Mouse (Mus musculus): ENCODE measurements around the gene Muc4. TPM values are rescaled to one million over a fixed set of nuclear protein-coding genes. Genes with fewer than 3 reads are reported as not detected.

Muc4 gene
- polyA plus RNA-seq, 1 experiment from 2014 or later = 0.17 TPM

DNA sequence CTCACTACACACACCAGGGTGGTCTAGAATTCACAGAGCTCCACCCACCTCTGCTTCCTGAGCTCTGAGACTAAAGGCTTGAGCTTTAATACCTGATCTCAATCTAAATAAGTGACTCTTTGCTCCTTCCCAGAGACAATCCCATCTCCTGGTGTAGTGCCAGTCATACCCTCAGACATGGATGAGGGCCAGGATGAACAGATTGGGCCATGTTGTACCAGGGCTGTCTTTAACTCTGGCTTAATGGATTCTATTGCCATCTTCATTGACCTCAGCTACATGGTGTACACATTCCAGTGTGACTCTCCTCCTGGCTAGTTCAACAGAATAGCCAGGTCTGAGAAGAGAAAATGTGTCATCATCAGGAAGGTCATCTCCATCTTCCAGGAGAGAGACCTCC, 9.2 kb upstream of the Muc4 start:
- ATAC-seq (ENCODE audit: insufficient number of reproducible peaks, low FRiP score) = no peak
- H3K27me3 ChIP-seq (replicated peaks) = no peaks in the 10 kb centered on the region
- no peak overlapping the region for H3K27ac ChIP-seq (ENCODE audit: poor library complexity, severe bottlenecking)
- H3K4me2 ChIP-seq = no peak overlapping the region
- H3K9ac ChIP-seq = no peak overlapping the region
- H3K9me3 ChIP-seq (replicated peaks) = no peaks in the 10 kb centered on the region
- no peaks in the 10 kb centered on the region for H3K36me3 ChIP-seq
- no peaks in the 10 kb centered on the region for H3K4me1 ChIP-seq (replicated peaks)
- no peak overlapping the region for H3K4me3 ChIP-seq

DNA sequence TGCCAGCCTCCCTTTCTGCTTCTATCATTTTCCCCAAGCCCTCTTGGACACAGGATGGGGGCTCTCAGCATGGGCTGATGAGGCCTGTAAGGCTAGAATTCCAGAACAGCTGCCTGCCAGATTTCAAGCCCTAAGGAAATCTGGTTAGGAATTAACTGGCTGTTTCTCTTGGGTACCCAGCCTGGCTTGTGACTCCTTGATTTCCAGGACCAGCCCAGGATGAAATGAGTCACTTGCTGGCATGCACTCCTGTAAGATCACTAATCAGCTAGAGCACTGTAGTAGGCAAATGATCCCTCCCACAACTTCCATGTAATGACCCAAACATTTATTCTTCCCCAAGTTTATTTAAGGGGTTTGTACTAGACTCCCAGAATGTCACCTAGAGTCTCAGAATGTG, 7.4 kb upstream of the Muc4 start:
- Histone ChIP-seq H3K27me3 (replicated peaks) (no peaks in the 10 kb centered on the region), H3K4me2 (no peak overlapping the region), H3K4me1 (replicated peaks) (no peaks in the 10 kb centered on the region), H3K9ac (no peak overlapping the region), H3K9me3 (replicated peaks) (peaks cover under 1% of the 10 kb centered on the region; the same call in 1 of the 2 replicates), H3K4me3 (no peak overlapping the region), H3K36me3 (no peaks in the 10 kb centered on the region), H3K27ac (ENCODE audit: poor library complexity, severe bottlenecking) (no peak overlapping the region)
- no peak for ATAC-seq (ENCODE audit: insufficient number of reproducible peaks, low FRiP score)

DNA sequence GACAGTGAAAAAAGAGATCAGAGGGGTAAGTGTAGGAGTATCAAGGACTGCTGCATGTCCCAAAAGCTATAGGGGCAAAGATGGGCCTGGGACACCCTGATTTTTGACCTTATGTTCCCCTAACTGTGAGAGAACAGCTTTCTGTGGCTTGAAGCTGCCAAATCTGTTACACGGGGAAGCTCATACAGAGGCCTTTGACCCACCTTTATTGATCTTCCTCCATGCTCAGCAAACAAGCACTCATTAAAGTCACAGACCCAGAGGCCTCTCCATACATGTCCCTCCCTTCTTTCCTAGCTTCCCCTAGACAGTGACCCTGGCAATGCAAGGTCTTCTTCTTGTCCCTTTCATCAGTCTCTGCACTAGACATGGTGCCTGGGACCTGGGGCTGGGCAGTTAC, 7.0 kb upstream of the Muc4 start:
- H3K4me3 ChIP-seq = no peak overlapping the region
- no peaks in the 10 kb centered on the region for H3K27me3 ChIP-seq (replicated peaks)
- no peak overlapping the region for H3K4me2 ChIP-seq
- WGBS = 79% methylated on average over 1 of the region's 1 CpGs
- peaks cover 5% of the 10 kb centered on the region; the same call in 1 of the 2 replicates for H3K9me3 ChIP-seq (replicated peaks)
- H3K36me3 ChIP-seq = no peaks in the 10 kb centered on the region
- no peak overlapping the region for H3K9ac ChIP-seq
- H3K4me1 ChIP-seq (replicated peaks) = no peaks in the 10 kb centered on the region
- no peak for ATAC-seq (ENCODE audit: insufficient number of reproducible peaks, low FRiP score)
- no peak overlapping the region for H3K27ac ChIP-seq (ENCODE audit: poor library complexity, severe bottlenecking)

GRCm38 (mm10) chr16:32733213-32733612, 2.5 kb upstream of the Muc4 start:
- Histone ChIP-seq H3K9ac (no peak overlapping the region), H3K27me3 (replicated peaks) (no peaks in the 10 kb centered on the region), H3K36me3 (no peaks in the 10 kb centered on the region), H3K27ac (ENCODE audit: poor library complexity, severe bottlenecking) (no peak overlapping the region), H3K9me3 (replicated peaks) (peaks cover 5% of the 10 kb centered on the region; the same call in 1 of the 2 replicates), H3K4me1 (replicated peaks) (no peaks in the 10 kb centered on the region), H3K4me3 (no peak overlapping the region), H3K4me2 (no peak overlapping the region)
- ATAC-seq (ENCODE audit: insufficient number of reproducible peaks, low FRiP score) = no peak
- 74% methylated on average over 3 of the region's 3 CpGs for WGBS

GRCm38 (mm10) chr16:32736022-32736421, 336 bp downstream of the Muc4 start:
- Histone ChIP-seq H3K36me3 (no peaks in the 10 kb centered on the region), H3K9me3 (replicated peaks) (peaks cover 5% of the 10 kb centered on the region; the same call in 1 of the 2 replicates), H3K27ac (ENCODE audit: poor library complexity, severe bottlenecking) (no peak overlapping the region), H3K27me3 (replicated peaks) (no peaks in the 10 kb centered on the region), H3K9ac (no peak overlapping the region), H3K4me3 (no peak overlapping the region), H3K4me2 (no peak overlapping the region), H3K4me1 (replicated peaks) (no peaks in the 10 kb centered on the region)
- 48% methylated on average over 3 of the region's 3 CpGs for WGBS
- no peak for ATAC-seq (ENCODE audit: insufficient number of reproducible peaks, low FRiP score)

- Histone ChIP-seq H3K9ac (no peak overlapping the region), H3K4me1 (replicated peaks) (no peaks in the 10 kb centered on the region), H3K27me3 (replicated peaks) (no peaks in the 10 kb centered on the region), H3K4me2 (no peak overlapping the region), H3K9me3 (replicated peaks) (no peaks in the 10 kb centered on the region), H3K4me3 (no peak overlapping the region), H3K27ac (ENCODE audit: poor library complexity, severe bottlenecking) (no peak overlapping the region), H3K36me3 (no peaks in the 10 kb centered on the region)
- no peak for ATAC-seq (ENCODE audit: insufficient number of reproducible peaks, low FRiP score)
- WGBS = 76% methylated on average over 8 of the region's 8 CpGs
Measured at GRCm38 (mm10) chr16:32740003-32740663, 4.4 kb downstream of the Muc4 start.

- Histone ChIP-seq H3K4me1 (replicated peaks) (no peaks in the 10 kb centered on the region), H3K9me3 (replicated peaks) (no peaks in the 10 kb centered on the region), H3K27me3 (replicated peaks) (no peaks in the 10 kb centered on the region), H3K36me3 (no peaks in the 10 kb centered on the region), H3K9ac (no peak overlapping the region), H3K27ac (ENCODE audit: poor library complexity, severe bottlenecking) (no peak overlapping the region), H3K4me2 (no peak overlapping the region), H3K4me3 (no peak overlapping the region)
- 81% methylated on average over 9 of the region's 9 CpGs for WGBS
- ATAC-seq (ENCODE audit: insufficient number of reproducible peaks, low FRiP score) = no peak
Measured at GRCm38 (mm10) chr16:32741366-32741765, 5.7 kb downstream of the Muc4 start.

DNA sequence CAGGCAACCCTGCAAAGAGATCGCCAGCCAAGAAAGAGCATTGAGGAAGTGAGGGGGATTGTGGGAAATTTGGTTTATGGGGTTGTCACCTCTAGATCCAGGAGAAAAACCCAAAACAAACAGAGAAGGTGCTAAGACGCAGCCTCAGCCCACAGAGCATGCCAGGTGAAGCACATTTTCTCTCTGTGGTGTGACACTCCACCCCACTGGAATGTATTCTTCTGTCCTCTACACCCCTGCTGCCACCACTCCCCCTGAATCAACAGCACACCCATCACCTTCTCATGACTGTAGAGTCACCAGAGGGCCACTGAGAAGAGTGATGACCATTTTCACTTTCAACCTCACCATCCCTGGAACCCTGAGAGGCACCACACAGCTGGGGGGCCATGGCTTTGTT, 7.0 kb downstream of the Muc4 start:
- no peak overlapping the region for H3K4me3 ChIP-seq
- no peak overlapping the region for H3K27ac ChIP-seq (ENCODE audit: poor library complexity, severe bottlenecking)
- H3K9me3 ChIP-seq (replicated peaks) = no peaks in the 10 kb centered on the region
- no peak overlapping the region for H3K9ac ChIP-seq
- H3K36me3 ChIP-seq = no peaks in the 10 kb centered on the region
- no peaks in the 10 kb centered on the region for H3K27me3 ChIP-seq (replicated peaks)
- 83% methylated on average over 2 of the region's 2 CpGs for WGBS
- H3K4me2 ChIP-seq = no peak overlapping the region
- ATAC-seq (ENCODE audit: insufficient number of reproducible peaks, low FRiP score) = no peak
- H3K4me1 ChIP-seq (replicated peaks) = no peaks in the 10 kb centered on the region

GRCm38 (mm10) chr16:32745852-32746251, 10.2 kb downstream of the Muc4 start:
- Histone ChIP-seq H3K9ac (no peak overlapping the region), H3K9me3 (replicated peaks) (no peaks in the 10 kb centered on the region), H3K36me3 (no peaks in the 10 kb centered on the region), H3K27me3 (replicated peaks) (no peaks in the 10 kb centered on the region), H3K4me3 (no peak overlapping the region), H3K27ac (ENCODE audit: poor library complexity, severe bottlenecking) (no peak overlapping the region), H3K4me2 (no peak overlapping the region), H3K4me1 (replicated peaks) (no peaks in the 10 kb centered on the region)
- 73% methylated on average over 6 of the region's 6 CpGs for WGBS
- ATAC-seq (ENCODE audit: insufficient number of reproducible peaks, low FRiP score) = no peak

- H3K9ac ChIP-seq = no peak overlapping the region
- no peaks in the 10 kb centered on the region for H3K4me1 ChIP-seq (replicated peaks)
- no peak overlapping the region for H3K4me3 ChIP-seq
- no peaks in the 10 kb centered on the region for H3K9me3 ChIP-seq (replicated peaks)
- H3K27ac ChIP-seq (ENCODE audit: poor library complexity, severe bottlenecking) = no peak overlapping the region
- no peak for ATAC-seq (ENCODE audit: insufficient number of reproducible peaks, low FRiP score)
- H3K27me3 ChIP-seq (replicated peaks) = no peaks in the 10 kb centered on the region
- no peaks in the 10 kb centered on the region for H3K36me3 ChIP-seq
- H3K4me2 ChIP-seq = no peak overlapping the region
- 73% methylated on average over 5 of the region's 5 CpGs for WGBS
Measured at GRCm38 (mm10) chr16:32750242-32751127, 14.8 kb downstream of the Muc4 start.

DNA sequence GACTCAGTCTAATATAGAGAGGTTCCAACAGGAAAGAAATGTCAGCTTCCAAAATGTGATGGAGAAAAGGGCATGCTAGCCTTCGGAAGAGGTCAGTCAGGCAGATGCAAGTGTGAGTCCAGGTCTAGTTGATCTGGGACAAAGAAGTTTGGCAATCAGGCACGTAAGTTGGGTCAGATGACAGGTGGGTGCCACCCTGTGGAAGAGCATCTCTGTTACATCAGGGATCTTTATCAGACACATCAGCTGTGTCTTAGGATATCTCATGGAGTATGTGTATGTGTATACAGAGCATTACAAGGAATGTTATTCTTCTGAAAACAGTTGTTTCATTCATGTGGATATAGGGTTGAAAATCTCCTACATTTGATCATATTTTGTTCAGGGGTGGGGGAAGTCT, 28.9 kb downstream of the Muc4 start:
- H3K27ac ChIP-seq (ENCODE audit: poor library complexity, severe bottlenecking) = no peak overlapping the region
- H3K4me3 ChIP-seq = no peak overlapping the region
- H3K27me3 ChIP-seq (replicated peaks) = peaks cover 5% of the 10 kb centered on the region; the same call in 1 of the 2 replicates
- 0 out of 2 replicates have a peak, but pooled peaks cover 3% of the 10 kb centered on the region for H3K4me1 ChIP-seq (replicated peaks)
- 81% methylated on average over 2 of the region's 2 CpGs for WGBS
- no peak for ATAC-seq (ENCODE audit: insufficient number of reproducible peaks, low FRiP score)
- H3K36me3 ChIP-seq = no peaks in the 10 kb centered on the region
- H3K9ac ChIP-seq = no peak overlapping the region
- H3K4me2 ChIP-seq = no peak overlapping the region
- peaks cover 7% of the 10 kb centered on the region; the same call in 1 of the 2 replicates for H3K9me3 ChIP-seq (replicated peaks)
